In the genomic region with DNA sequence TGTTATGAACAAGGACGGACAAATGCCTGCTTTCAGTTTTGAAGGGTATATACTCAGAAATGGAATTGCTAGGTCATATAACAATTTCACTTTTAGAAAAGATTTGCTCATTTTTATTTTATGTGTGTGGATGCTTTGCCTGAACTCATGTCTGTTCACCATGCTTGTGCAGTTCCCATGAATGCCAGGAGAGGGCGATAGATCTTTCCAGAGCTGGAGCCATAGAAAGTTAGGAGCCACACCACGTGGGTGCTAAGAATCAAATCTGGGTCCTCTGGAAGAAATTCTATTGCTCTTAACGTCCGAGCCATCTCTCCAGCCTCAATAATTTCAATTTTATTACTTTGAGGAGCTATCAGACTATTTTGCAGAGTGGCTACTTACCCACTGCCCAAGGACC, we compare ENCODE assay signal across 10 mouse cellular contexts. TPM values are rescaled to one million over a fixed set of nuclear protein-coding genes. Genes with fewer than 3 reads are reported as not detected.
DNase-seq lines count a peak whose midpoint lies in the region; ATAC-seq and TF ChIP-seq lines count a peak whose summit lies in the region.
"Had no signal": no experiment of that assay in that cellular context is flagged by ENCODE, and none has a peak within 500 bp of the region (broad histone marks: within the 10 kb centered on the region; RNA-seq: fewer than 3 reads in every experiment).

No protein-coding gene starts in this region.

- H3K27ac ChIP-seq in embryonic facial prominence, embryonic 11.5 days (replicated peaks; ENCODE audit: low read depth, low read length), result no peak overlapping the region
- H3K27ac ChIP-seq in embryonic facial prominence, embryonic 10.5 days (replicated peaks), result no peak overlapping the region
- no peak overlapping the region for H3K27ac ChIP-seq in lung, embryonic 14.5 days (ENCODE audit: low read depth)
- H3K27ac ChIP-seq: limb, embryonic 15.5 days; neural tube, embryonic 12.5 days had no signal

- H3K9me3 ChIP-seq in embryonic facial prominence, embryonic 11.5 days (replicated peaks; ENCODE audit: control insufficient read depth, low read length), result no peaks in the 10 kb centered on the region
- H3K9me3 ChIP-seq in embryonic facial prominence, embryonic 10.5 days, result no peaks in the 10 kb centered on the region
- no peaks in the 10 kb centered on the region for H3K9me3 ChIP-seq in lung, embryonic 14.5 days (ENCODE audit: low read depth, low read length)
- H3K9me3 ChIP-seq: limb, embryonic 15.5 days; neural tube, embryonic 12.5 days had no signal

- no peaks in the 10 kb centered on the region for H3K36me3 ChIP-seq in embryonic facial prominence, embryonic 11.5 days (replicated peaks; ENCODE audit: control insufficient read depth, insufficient read depth, low read depth, low read length)
- H3K36me3 ChIP-seq in embryonic facial prominence, embryonic 10.5 days (replicated peaks), result no peaks in the 10 kb centered on the region
- H3K36me3 ChIP-seq in lung, embryonic 14.5 days (ENCODE audit: insufficient read depth), result no peaks in the 10 kb centered on the region
- H3K36me3 ChIP-seq: limb, embryonic 15.5 days; neural tube, embryonic 12.5 days had no signal

- H3K9ac ChIP-seq in embryonic facial prominence, embryonic 11.5 days (replicated peaks; ENCODE audit: low read length), result no peak overlapping the region
- H3K9ac ChIP-seq in lung, embryonic 14.5 days, result no peak overlapping the region
- H3K9ac ChIP-seq: limb, embryonic 15.5 days; neural tube, embryonic 12.5 days had no signal

- no peak for TF ChIP-seq POLR2A in brain, embryonic 14.5 days (IDR thresholded peaks at IDR 0.05; ENCODE audit: borderline replicate concordance, extremely low read depth, insufficient read depth, insufficient read length, poor library complexity, severe bottlenecking)

- no peak overlapping the region for H3K4me2 ChIP-seq in embryonic facial prominence, embryonic 11.5 days (ENCODE audit: low read depth, low read length)
- H3K4me2 ChIP-seq in lung, embryonic 14.5 days, result no peak overlapping the region
- H3K4me2 ChIP-seq: limb, embryonic 15.5 days; neural tube, embryonic 12.5 days had no signal

- no peaks in the 10 kb centered on the region for H3K27me3 ChIP-seq in embryonic facial prominence, embryonic 11.5 days (ENCODE audit: control insufficient read depth, insufficient read depth, low read length)
- H3K27me3 ChIP-seq in embryonic facial prominence, embryonic 10.5 days (replicated peaks; ENCODE audit: low read depth, poor library complexity, severe bottlenecking), result no peaks in the 10 kb centered on the region
- no peaks in the 10 kb centered on the region for H3K27me3 ChIP-seq in lung, embryonic 14.5 days (ENCODE audit: insufficient read depth, low read length)
- H3K27me3 ChIP-seq: limb, embryonic 15.5 days; neural tube, embryonic 12.5 days had no signal

- 67% methylated on average over 5 of the region's 5 CpGs for WGBS in embryonic facial prominence, embryonic 11.5 days
- WGBS in embryonic facial prominence, embryonic 10.5 days, result 68% methylated on average over 5 of the region's 5 CpGs
- WGBS in lung, embryonic 14.5 days, result 54% methylated on average over 5 of the region's 5 CpGs

- no peaks in the 10 kb centered on the region for H3K4me1 ChIP-seq in embryonic facial prominence, embryonic 11.5 days (ENCODE audit: control insufficient read depth, insufficient read depth, low read length)
- no peaks in the 10 kb centered on the region for H3K4me1 ChIP-seq in embryonic facial prominence, embryonic 10.5 days
- H3K4me1 ChIP-seq in lung, embryonic 14.5 days (ENCODE audit: insufficient read depth), result no peaks in the 10 kb centered on the region
- H3K4me1 ChIP-seq: neural tube, embryonic 12.5 days had no signal

- peak; percentile 54 for TF ChIP-seq CTCF in lung, embryonic 14.5 days (IDR thresholded peaks at IDR 0.05; ENCODE audit: low read depth)
- TF ChIP-seq CTCF in brain, embryonic 14.5 days (IDR thresholded peaks at IDR 0.05; ENCODE audit: borderline replicate concordance, extremely low read depth, insufficient read depth, insufficient read length), result peak; percentile 49; the same call in 1 of the 2 replicates

- DNase-seq in embryonic facial prominence, embryonic 11.5 days (ENCODE audit: low spot score), result peak; percentile 15
- DNase-seq in embryonic facial prominence, embryonic 10.5 days (ENCODE audit: low spot score), result no peak
- DNase-seq in lung, embryonic 14.5 days, result peak; percentile 39
- DNase-seq in lung, postnatal 25 days (ENCODE audit: low spot score), result no peak
- DNase-seq in brain, embryonic 14.5 days (ENCODE audit: low read depth), result no peak
- DNase-seq in thymus, postnatal 0 days (ENCODE audit: low spot score), result peak; percentile 27
- DNase-seq in right cerebral cortex, postnatal 36 days (ENCODE audit: low spot score in 2 of 2), result no peak
- DNase-seq in adrenal gland, postnatal 4 days (ENCODE audit: low spot score in 2 of 2), result no peak

- H3K4me3 ChIP-seq in embryonic facial prominence, embryonic 11.5 days (ENCODE audit: low read depth, low read length), result no peak overlapping the region
- no peak overlapping the region for H3K4me3 ChIP-seq in embryonic facial prominence, embryonic 10.5 days
- H3K4me3 ChIP-seq in lung, embryonic 14.5 days (ENCODE audit: low read depth, low read length), result no peak overlapping the region
- H3K4me3 ChIP-seq: limb, embryonic 15.5 days; neural tube, embryonic 12.5 days had no signal

- no peak for ATAC-seq in embryonic facial prominence, embryonic 11.5 days (replicated peaks; ENCODE audit: insufficient number of reproducible peaks, low FRiP score, low TSS enrichment, low read depth)
- ATAC-seq in lung, embryonic 14.5 days (ENCODE audit: insufficient read depth), result no peak

RNA-seq across cellular contexts. Expression of gene Mcur1, which starts 17.3 kb away (rescaled TPM):
- 12.8 and 14.9 TPM in 2 replicates for polyA plus RNA-seq in embryonic facial prominence, embryonic 11.5 days (2014; fragmentation: Nextera tagmentation; extraction: Ambion mirVana)
- 9.5 and 10.1 TPM in 2 replicates for polyA plus RNA-seq in embryonic facial prominence, embryonic 10.5 days (2016; fragmentation: Nextera tagmentation; extraction: Ambion mirVana)
- 17.3 and 18.9 TPM in 2 replicates for polyA plus RNA-seq in lung, embryonic 14.5 days (2014; fragmentation: Nextera tagmentation; extraction: Ambion mirVana)
- 9.2 and 10.0 TPM in 2 replicates for polyA plus RNA-seq in brain, embryonic 14.5 days (2012; rRNA removed)
- 11.9 and 12.7 TPM in 2 replicates for polyA plus RNA-seq in thymus, postnatal 0 days (2015; fragmentation: Nextera tagmentation; extraction: Ambion mirVana)
- total RNA-seq in adrenal gland, postnatal 4 days (2021), result 10 to 100 TPM; 36.5 to 38.1 TPM

RNA-seq across cellular contexts. Expression of gene Rnf182, which starts 38.3 kb away (rescaled TPM):
- polyA plus RNA-seq in embryonic facial prominence, embryonic 11.5 days (2014; fragmentation: Nextera tagmentation; extraction: Ambion mirVana), result 8.1 and 12.1 TPM in 2 replicates
- polyA plus RNA-seq in embryonic facial prominence, embryonic 10.5 days (2016; fragmentation: Nextera tagmentation; extraction: Ambion mirVana), result 5.3 and 7.1 TPM in 2 replicates
- 3.6 and 6.4 TPM in 2 replicates for polyA plus RNA-seq in lung, embryonic 14.5 days (2014; fragmentation: Nextera tagmentation; extraction: Ambion mirVana)
- 26.8 and 27.2 TPM in 2 replicates for polyA plus RNA-seq in brain, embryonic 14.5 days (2012; rRNA removed)
- polyA plus RNA-seq in thymus, postnatal 0 days (2015; fragmentation: Nextera tagmentation; extraction: Ambion mirVana), result 0.10 and 0.33 TPM in 2 replicates
- total RNA-seq in adrenal gland, postnatal 4 days (2021), result under 1 TPM; 0.59 to 0.64 TPM

Comparison
In these comparisons a context has a peak if more than half of its experiments do, and no peak if none do; other contexts are left out.
1. DNase-seq: peak in embryonic facial prominence, embryonic 11.5 days (single experiment), lung, embryonic 14.5 days (single experiment) and thymus, postnatal 0 days (single experiment); none in embryonic facial prominence, embryonic 10.5 days (single experiment), lung, postnatal 25 days (single experiment), brain, embryonic 14.5 days (single experiment), right cerebral cortex, postnatal 36 days (0 of 2) and adrenal gland, postnatal 4 days (0 of 2).